Mouse (Mus musculus): ENCODE measurements at regions not wholly inside any gene's neighbourhood (a gene's known extent, or its start where the extent isn't known, plus 50 kb on each side); places are given as distances from the start of the nearest gene placed in this dataset.

DNA sequence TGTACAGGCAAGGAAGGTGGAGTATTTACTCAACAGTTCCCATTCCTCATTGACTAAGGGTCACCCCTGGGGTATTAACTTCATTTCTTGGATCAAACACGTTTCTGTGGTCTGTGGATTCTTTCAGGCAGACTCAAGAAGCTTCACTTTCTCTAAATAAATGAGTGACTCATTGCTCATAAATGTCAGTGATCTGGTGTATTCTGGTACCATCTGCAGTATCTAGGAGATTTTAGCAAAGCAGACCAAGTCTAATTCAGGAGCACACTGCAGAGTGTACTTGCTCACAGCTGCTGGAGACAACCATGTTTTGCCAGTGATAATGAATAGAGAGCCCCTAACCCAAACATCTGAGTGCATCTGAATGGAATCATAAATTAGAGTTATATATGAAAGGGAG lies 182.7 kb upstream of the Agr3 start:
- TF ChIP-seq CTCF (conservative IDR thresholded peaks at IDR 0.05; ENCODE audit: insufficient read depth, insufficient read length, low read depth, low read length) (no peak), POLR2A (IDR thresholded peaks at IDR 0.05; ENCODE audit: low read depth, low read length) (no peak)
